Mouse (Mus musculus) olfactory bulb, adult 2 months (tissue): ENCODE results near the gene Sh2d1b2. TPM values are rescaled to one million over a fixed set of nuclear protein-coding genes. Genes with fewer than 3 reads are reported as not detected.

Experiments used
- H3K27ac ChIP-seq: fragments of 200-500 bp; 2 replicates; pipeline ENCODE4 v1.5.1; 2012; ENCODE audit warnings: low read depth, low read length; ENCODE audit not compliant: insufficient read depth
- H3K4me1 ChIP-seq: fragments of 200-500 bp; 2 replicates; pipeline ENCODE4 v1.6.1; 2012; ENCODE audit warnings: low read length; ENCODE audit not compliant: control insufficient read depth, insufficient read depth
- H3K4me3 ChIP-seq: fragments of 200-500 bp; 2 replicates; pipeline ENCODE4 v1.5.1; 2012; ENCODE audit warnings: mild to moderate bottlenecking, low read depth, low read length, moderate library complexity; ENCODE audit not compliant: insufficient read depth
- CTCF ChIP-seq: fragments of 200-500 bp; IDR thresholded peaks from 2 replicates; pipeline ENCODE4 v1.5.1; 2012; ENCODE audit warnings: low read depth, mild to moderate bottlenecking, low read length, moderate library complexity; ENCODE audit not compliant: insufficient read depth
- POLR2A ChIP-seq: fragments of 200-500 bp; IDR thresholded peaks from 2 replicates; pipeline ENCODE4 v1.6.1; 2012; ENCODE audit warnings: mild to moderate bottlenecking, low read depth, low read length, moderate library complexity; ENCODE audit not compliant: insufficient read depth
- WGBS: fragments of 180-500 bp; shearing (Covaris S2); methylation state at CpG from one replicate; pipeline ENCODE4 v1.1.7; 2018; 5-methylcytosine and 5-hydroxymethylcytosine counted together
- polyA plus RNA-seq: library from polyadenylated mRNA; stranded (reverse); fragments of >200 nt; gene quantifications from 2 replicates; pipeline ENCODE4 v1.2.4, GENCODE M21; 2012; ENCODE audit warnings: low replicate concordance; ENCODE audit not compliant: missing spikeins, insufficient read depth, insufficient read length

The Sh2d1b2 gene
- polyA plus RNA-seq, 1 experiment: not detected

- TF ChIP-seq POLR2A (no peak), CTCF (no peak)
- no peak overlapping the region for H3K27ac ChIP-seq
- 93% methylated on average over 10 of the region's 10 CpGs for WGBS
Observed at GRCm38 (mm10) chr1:170213181-170213879, 19.2 kb upstream of the Sh2d1b2 start.

GRCm38 (mm10) chr1:170214383-170214756 lies 18.2 kb upstream of the Sh2d1b2 start:
- H3K4me3 ChIP-seq: peak overlapping the region; percentile 89
- H3K27ac ChIP-seq: no peak overlapping the region
- peaks cover 4% of the 10 kb centered on the region; the same call in 1 of the 2 replicates for H3K4me1 ChIP-seq
- 23% methylated on average over 7 of the region's 7 CpGs for WGBS
- TF ChIP-seq POLR2A (no peak), CTCF (no peak)

More at GRCm38 (mm10) chr1:170213181-170213879, 19.2 kb upstream of the Sh2d1b2 start:
- H3K4me1 ChIP-seq: peaks cover 4% of the 10 kb centered on the region; the same call in 1 of the 2 replicates
- no peak overlapping the region for H3K4me3 ChIP-seq

GRCm38 (mm10) chr1:170214757-170215522 lies 17.6 kb upstream of the Sh2d1b2 start, which contains the start of gene Uhmk1:
Gene Uhmk1 (minus strand): TSS chr1:170215397.
- H3K27ac ChIP-seq: peak within 1 kb of the TSS; percentile 50; the same call in 1 of the 2 replicates
- TF ChIP-seq POLR2A (peak; percentile 64; the same call in 1 of the 2 replicates), CTCF (no peak)
- H3K4me1 ChIP-seq: peaks cover 4% of the 10 kb centered on the region; the same call in 1 of the 2 replicates
- H3K4me3 ChIP-seq: peak within 1 kb of the TSS; percentile 89
- under 1% methylated on average over 70 of the region's 70 CpGs for WGBS

GRCm38 (mm10) chr1:170215590-170215989 lies 17.0 kb upstream of the Sh2d1b2 start:
- Histone ChIP-seq H3K27ac (no peak overlapping the region), H3K4me1 (peaks cover 4% of the 10 kb centered on the region; the same call in 1 of the 2 replicates), H3K4me3 (no peak overlapping the region)
- WGBS: 70% methylated on average over 3 of the region's 3 CpGs
- no peak for TF ChIP-seq POLR2A
- no peak for TF ChIP-seq CTCF

GRCm38 (mm10) chr1:170218091-170218884 lies 14.3 kb upstream of the Sh2d1b2 start:
- Histone ChIP-seq H3K27ac (no peak overlapping the region), H3K4me3 (no peak overlapping the region), H3K4me1 (peaks cover 2% of the 10 kb centered on the region; the same call in 1 of the 2 replicates)
- 83% methylated on average over 6 of the region's 6 CpGs for WGBS
- TF ChIP-seq POLR2A (no peak), CTCF (no peak)

GRCm38 (mm10) chr1:170220351-170220750 lies 12.2 kb upstream of the Sh2d1b2 start:
- no peaks in the 10 kb centered on the region for H3K4me1 ChIP-seq
- H3K4me3 ChIP-seq: no peak overlapping the region
- no peak for TF ChIP-seq CTCF
- H3K27ac ChIP-seq: no peak overlapping the region

GRCm38 (mm10) chr1:170223276-170223675 lies 9.3 kb upstream of the Sh2d1b2 start:
- H3K4me1 ChIP-seq: no peaks in the 10 kb centered on the region
- 72% methylated on average over 2 of the region's 2 CpGs for WGBS
- no peak overlapping the region for H3K27ac ChIP-seq
- no peak overlapping the region for H3K4me3 ChIP-seq
- TF ChIP-seq POLR2A: no peak
- no peak for TF ChIP-seq CTCF

- no peak overlapping the region for H3K4me3 ChIP-seq
- no peak for TF ChIP-seq POLR2A
- no peak for TF ChIP-seq CTCF
- H3K27ac ChIP-seq: no peak overlapping the region
- H3K4me1 ChIP-seq: no peaks in the 10 kb centered on the region
- 86% methylated on average over 3 of the region's 3 CpGs for WGBS
Observed at GRCm38 (mm10) chr1:170245016-170245415, 12.5 kb downstream of the Sh2d1b2 start.
